Mouse (Mus musculus) C2C12 (cell line): ENCODE measurements around the gene Ifitm3. TPM values are rescaled to one million over a fixed set of nuclear protein-coding genes. Genes with fewer than 3 reads are reported as not detected.

Experiments used
- H3K27me3 ChIP-seq: one replicate; pipeline ENCODE4 v1.6.1; 2011; ENCODE audit not compliant: control insufficient read depth, insufficient read depth, insufficient read length
- H3K36me3 ChIP-seq: one replicate; pipeline ENCODE4 v1.6.1; 2011; ENCODE audit not compliant: control insufficient read depth, insufficient read depth
- H3K4me3 ChIP-seq: one replicate; pipeline ENCODE4 v1.5.1; 2011; ENCODE audit warnings: mild to moderate bottlenecking, control low read depth; ENCODE audit not compliant: poor library complexity, insufficient read depth, severe bottlenecking
- H3K79me2 ChIP-seq: one replicate; pipeline ENCODE4 v1.6.1; 2011; ENCODE audit not compliant: control insufficient read depth, insufficient read depth
- H3K79me3 ChIP-seq: one replicate; pipeline ENCODE4 v1.6.1; 2011; ENCODE audit warnings: low read depth, control low read depth
- H3ac ChIP-seq: one replicate; pipeline ENCODE3; 2011; ENCODE audit warnings: low read depth; ENCODE audit not compliant: control insufficient read depth, insufficient read length
- CEBPB ChIP-seq: IDR thresholded peaks from one replicate; pipeline ENCODE4 v1.6.1; 2011; ENCODE audit warnings: low read depth, mild to moderate bottlenecking, control low read depth, moderate library complexity
- CTCF ChIP-seq: IDR thresholded peaks from one replicate; pipeline ENCODE4 v1.5.1; 2011; ENCODE audit not compliant: control insufficient read depth, insufficient read depth, insufficient read length
- FOSL1 ChIP-seq: IDR thresholded peaks from one replicate; pipeline ENCODE4 v1.8.0; 2011; ENCODE audit warnings: mild to moderate bottlenecking, low read length; ENCODE audit not compliant: poor library complexity, insufficient read depth, severe bottlenecking
- MAX ChIP-seq: IDR thresholded peaks from one replicate; pipeline ENCODE4 v1.6.1; 2011; ENCODE audit warnings: mild to moderate bottlenecking, control low read depth
- MYOD1 ChIP-seq: IDR thresholded peaks from one replicate; pipeline ENCODE4 v1.6.1; 2011; ENCODE audit warnings: low read depth; ENCODE audit not compliant: control insufficient read depth, insufficient read length
- MYOG ChIP-seq: IDR thresholded peaks from one replicate; pipeline ENCODE4 v1.6.1; 2011; ENCODE audit not compliant: control insufficient read depth, insufficient read length; ENCODE audit errors: extremely low read depth
- USF1 ChIP-seq: IDR thresholded peaks from one replicate; pipeline ENCODE4 v1.6.1; 2011; ENCODE audit warnings: low read depth, mild to moderate bottlenecking, control low read depth, moderate library complexity
- polyA plus RNA-seq: library from polyadenylated mRNA; unstranded; fragments of >200 nt; fragmentation: generic; extraction: Trizol; gene quantifications from one replicate; pipeline ENCODE4 v1.2.1, GENCODE M21; 2012; ENCODE audit warnings: missing spikeins

Gene Ifitm3
- polyA plus RNA-seq, 1 experiment: 956 TPM

DNA sequence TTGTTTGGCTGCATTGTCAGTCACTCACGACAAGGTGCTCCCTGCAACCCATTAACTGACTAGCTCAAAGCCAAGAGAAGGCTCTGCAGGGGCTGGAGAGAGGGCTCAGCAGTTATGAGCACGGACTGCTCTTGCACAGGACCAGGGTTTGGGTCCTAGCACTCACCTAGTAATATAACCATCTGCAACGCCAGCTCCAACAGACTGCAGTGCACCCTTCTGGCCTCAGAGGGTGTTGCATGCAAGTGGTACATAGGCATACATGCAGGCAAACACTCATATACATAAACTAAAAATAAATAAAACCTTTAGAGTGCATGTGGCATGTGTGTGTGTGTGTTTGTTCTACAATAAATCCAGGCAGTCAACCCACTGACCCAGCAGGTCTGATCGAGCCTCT lies 45.2 kb upstream of the Ifitm3 start:
- no peaks in the 10 kb centered on the region for H3K27me3 ChIP-seq
- H3ac ChIP-seq: no peak overlapping the region
- H3K79me3 ChIP-seq: no peaks in the 10 kb centered on the region
- no peaks in the 10 kb centered on the region for H3K36me3 ChIP-seq
- H3K79me2 ChIP-seq: no peaks in the 10 kb centered on the region
- H3K4me3 ChIP-seq: no peak overlapping the region
- TF ChIP-seq MYOD1: no peak
- no peak for TF ChIP-seq CEBPB
- TF ChIP-seq MAX: no peak
- no peak for TF ChIP-seq MYOG
- no peak for TF ChIP-seq FOSL1
- TF ChIP-seq USF1: no peak
- no peak for TF ChIP-seq CTCF

DNA sequence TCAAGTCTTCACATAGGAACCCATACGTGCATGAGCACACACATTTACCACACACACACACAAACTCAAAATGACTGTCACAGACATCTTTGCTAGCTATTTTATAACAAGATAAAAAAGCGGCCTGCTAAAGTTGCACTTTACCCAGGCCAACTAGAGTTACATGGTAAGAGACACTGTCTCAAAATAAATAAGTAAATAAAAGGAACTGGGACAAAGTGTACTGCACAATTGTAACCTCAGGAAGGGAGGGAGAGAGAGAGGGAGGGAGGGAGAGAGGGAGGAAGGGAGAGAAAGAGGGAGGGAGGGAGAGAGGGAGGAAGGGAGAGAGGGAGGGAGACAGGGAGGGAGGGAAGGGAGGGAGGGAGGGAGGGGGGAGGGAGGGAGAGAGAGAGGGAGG lies 41.9 kb upstream of the Ifitm3 start:
- TF ChIP-seq MAX (no peak), CEBPB (no peak), MYOD1 (no peak), FOSL1 (no peak), MYOG (no peak), USF1 (no peak), CTCF (no peak)
- Histone ChIP-seq H3K27me3 (no peaks in the 10 kb centered on the region), H3K36me3 (no peaks in the 10 kb centered on the region), H3ac (no peak overlapping the region), H3K4me3 (no peak overlapping the region), H3K79me2 (no peaks in the 10 kb centered on the region), H3K79me3 (no peaks in the 10 kb centered on the region)

- no peak overlapping the region for H3ac ChIP-seq
- H3K36me3 ChIP-seq: no peaks in the 10 kb centered on the region
Measured at GRCm38 (mm10) chr7:141052016-141052415, 41.4 kb upstream of the Ifitm3 start.

DNA sequence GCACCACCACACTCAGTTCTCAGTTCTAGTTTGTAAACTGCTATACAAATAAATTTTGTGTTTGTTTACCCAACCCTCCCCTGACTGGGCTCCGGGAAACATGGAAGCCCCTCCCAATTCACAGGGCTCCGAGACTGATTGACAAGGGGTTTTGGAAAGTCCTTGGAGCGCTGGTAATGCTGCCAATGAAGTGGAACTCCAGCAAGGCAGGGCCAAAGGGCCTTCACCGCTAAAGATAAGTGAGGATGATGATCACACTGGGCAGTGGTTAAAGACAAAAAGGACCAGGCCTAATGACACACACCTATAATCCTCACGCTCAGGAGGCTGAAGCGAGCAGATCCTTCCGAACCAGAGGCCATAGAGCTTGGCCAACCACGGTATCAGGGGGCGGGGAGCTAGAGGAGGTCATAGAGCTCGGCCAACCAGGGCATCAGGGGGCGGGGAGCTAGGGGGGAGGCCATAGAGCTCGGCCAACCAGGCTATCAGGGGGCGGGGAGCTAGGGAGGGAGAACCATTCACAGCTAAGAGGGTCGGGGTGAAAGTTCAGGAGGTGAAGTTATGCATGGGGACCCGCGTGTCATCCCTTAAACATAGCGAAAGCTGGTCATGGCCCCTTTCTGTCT lies 40.6 kb upstream of the Ifitm3 start:
- no peak for TF ChIP-seq FOSL1
- no peak for TF ChIP-seq CTCF
- no peak for TF ChIP-seq MYOD1
- TF ChIP-seq MYOG: no peak
- TF ChIP-seq USF1: no peak
- no peak for TF ChIP-seq CEBPB
- TF ChIP-seq MAX: no peak

More at GRCm38 (mm10) chr7:141052016-141052415, 41.4 kb upstream of the Ifitm3 start:
- TF ChIP-seq CEBPB (no peak), MYOG (no peak), USF1 (no peak), MAX (no peak), FOSL1 (no peak), MYOD1 (no peak), CTCF (no peak)
- no peaks in the 10 kb centered on the region for H3K27me3 ChIP-seq
- no peaks in the 10 kb centered on the region for H3K79me2 ChIP-seq
- H3K4me3 ChIP-seq: no peak overlapping the region
- no peaks in the 10 kb centered on the region for H3K79me3 ChIP-seq

GRCm38 (mm10) chr7:141049326-141049725 lies 38.8 kb upstream of the Ifitm3 start:
- Histone ChIP-seq H3K79me3 (no peaks in the 10 kb centered on the region), H3K4me3 (no peak overlapping the region), H3ac (no peak overlapping the region), H3K27me3 (no peaks in the 10 kb centered on the region), H3K36me3 (no peaks in the 10 kb centered on the region), H3K79me2 (no peaks in the 10 kb centered on the region)
- TF ChIP-seq MAX: no peak
- no peak for TF ChIP-seq USF1
- no peak for TF ChIP-seq MYOG
- no peak for TF ChIP-seq MYOD1

More for the DNA sequence above, 40.6 kb upstream of the Ifitm3 start:
- Histone ChIP-seq H3K4me3 (no peak overlapping the region), H3K27me3 (no peaks in the 10 kb centered on the region), H3K36me3 (no peaks in the 10 kb centered on the region), H3K79me3 (no peaks in the 10 kb centered on the region), H3K79me2 (no peaks in the 10 kb centered on the region), H3ac (no peak overlapping the region)
